Mouse (Mus musculus) ES-Bruce4 (cell line): ENCODE measurements at regions not wholly inside any gene's neighbourhood (a gene's known extent, or its start where the extent isn't known, plus 50 kb on each side); places are given as distances from the start of the nearest gene placed in this dataset.

Experiments used
- CTCF ChIP-seq: IDR thresholded peaks from one replicate; pipeline ENCODE4 v1.8.1; 2011; ENCODE audit warnings: low read depth, low read length
- EP300 ChIP-seq: IDR thresholded peaks from 2 replicates; pipeline ENCODE4 v1.6.1; 2011; ENCODE audit warnings: low read depth, low read length; ENCODE audit not compliant: insufficient read depth

- TF ChIP-seq CTCF (no peak), EP300 (no peak)
Measured at GRCm38 (mm10) chr10:19126438-19126837, 111.0 kb upstream of the Tnfaip3 start.
